Comparison of ENCODE assay signal across 24 mouse cellular contexts in genomic region chr16:23296721-23297120, GRCm38 (mm10).
DNase-seq lines count a peak whose midpoint lies in the region; ATAC-seq and TF ChIP-seq lines count a peak whose summit lies in the region.
"Had no signal": no experiment of that assay in that cellular context is flagged by ENCODE, and none has a peak within 500 bp of the region (broad histone marks: within the 10 kb centered on the region; RNA-seq: fewer than 3 reads in every experiment).

No protein-coding gene starts in this region.

- ATAC-seq in liver, embryonic 11.5 days (replicated peaks; ENCODE audit: low FRiP score), result no peak
- ATAC-seq in lung, embryonic 16.5 days (ENCODE audit: low read depth), result no peak
- ATAC-seq in midbrain, embryonic 16.5 days, result no peak
- ATAC-seq: CD4-positive, CD25-positive, alpha-beta regulatory T cell, adult 4 months; forebrain, embryonic 14.5 days; forebrain, postnatal 0 days; hindbrain, postnatal 0 days had no signal

- H3K27me3 ChIP-seq in liver, adult 2 months (ENCODE audit: control insufficient read depth, insufficient read depth, low read length), result no peaks in the 10 kb centered on the region
- H3K27me3 ChIP-seq in liver, embryonic 11.5 days (replicated peaks; ENCODE audit: control insufficient read depth, insufficient read depth, low read length), result no peaks in the 10 kb centered on the region
- H3K27me3 ChIP-seq in lung, embryonic 16.5 days (ENCODE audit: control insufficient read depth, insufficient read depth, low read depth, low read length), result no peaks in the 10 kb centered on the region
- no peaks in the 10 kb centered on the region for H3K27me3 ChIP-seq in midbrain, embryonic 16.5 days (ENCODE audit: control insufficient read depth, insufficient read depth, low read depth, low read length)
- H3K27me3 ChIP-seq: embryonic facial prominence, embryonic 12.5 days; embryonic facial prominence, embryonic 15.5 days had no signal

- H3K4me2 ChIP-seq in liver, embryonic 11.5 days, result no peak overlapping the region
- no peak overlapping the region for H3K4me2 ChIP-seq in lung, embryonic 16.5 days (ENCODE audit: low read depth, low read length)
- no peak overlapping the region for H3K4me2 ChIP-seq in midbrain, embryonic 16.5 days (ENCODE audit: low read length)
- H3K4me2 ChIP-seq: embryonic facial prominence, embryonic 12.5 days; embryonic facial prominence, embryonic 15.5 days; heart, embryonic 13.5 days; hindbrain, embryonic 14.5 days had no signal

- no peaks in the 10 kb centered on the region for H3K9me3 ChIP-seq in liver, embryonic 11.5 days (ENCODE audit: control insufficient read depth, low read length)
- no peaks in the 10 kb centered on the region for H3K9me3 ChIP-seq in lung, embryonic 16.5 days (ENCODE audit: control insufficient read depth, low read length)
- H3K9me3 ChIP-seq in midbrain, embryonic 16.5 days (replicated peaks; ENCODE audit: control insufficient read depth, low read length, poor library complexity, severe bottlenecking), result no peaks in the 10 kb centered on the region
- H3K9me3 ChIP-seq: embryonic facial prominence, embryonic 12.5 days; embryonic facial prominence, embryonic 15.5 days; heart, embryonic 13.5 days had no signal

- no peak overlapping the region for H3K4me3 ChIP-seq in liver, adult 2 months (ENCODE audit: insufficient read depth, low read depth, low read length)
- no peak overlapping the region for H3K4me3 ChIP-seq in liver, embryonic 11.5 days (ENCODE audit: low read depth, low read length)
- no peak overlapping the region for H3K4me3 ChIP-seq in lung, embryonic 16.5 days (ENCODE audit: low read length)
- no peak overlapping the region for H3K4me3 ChIP-seq in midbrain, embryonic 16.5 days (ENCODE audit: low read depth, low read length)
- H3K4me3 ChIP-seq: embryonic facial prominence, embryonic 12.5 days; embryonic facial prominence, embryonic 15.5 days; gastrocnemius, adult 2 months; heart, embryonic 13.5 days had no signal

- H3K27ac ChIP-seq in liver, adult 2 months (replicated peaks; ENCODE audit: insufficient read depth, low read depth, low read length), result no peak overlapping the region
- no peak overlapping the region for H3K27ac ChIP-seq in liver, embryonic 11.5 days (ENCODE audit: low read depth, low read length)
- H3K27ac ChIP-seq in lung, embryonic 16.5 days (ENCODE audit: low read length), result peak overlapping the region; percentile 56
- no peak overlapping the region for H3K27ac ChIP-seq in midbrain, embryonic 16.5 days (ENCODE audit: low read length)
- H3K27ac ChIP-seq: embryonic facial prominence, embryonic 12.5 days; embryonic facial prominence, embryonic 15.5 days; heart, embryonic 13.5 days; hindbrain, embryonic 14.5 days; hindbrain, postnatal 0 days had no signal

- no peak for TF ChIP-seq POLR2A in liver, adult 2 months (IDR thresholded peaks at IDR 0.05; ENCODE audit: extremely low read depth, insufficient read depth, low read length)

- H3K36me3 ChIP-seq in liver, adult 2 months (ENCODE audit: control insufficient read depth, insufficient read depth, low read length), result no peaks in the 10 kb centered on the region
- no peaks in the 10 kb centered on the region for H3K36me3 ChIP-seq in liver, embryonic 11.5 days (ENCODE audit: control insufficient read depth, insufficient read depth, low read length)
- no peaks in the 10 kb centered on the region for H3K36me3 ChIP-seq in lung, embryonic 16.5 days (ENCODE audit: control insufficient read depth, insufficient read depth, low read length)
- H3K36me3 ChIP-seq in midbrain, embryonic 16.5 days (ENCODE audit: control insufficient read depth, insufficient read depth, low read length), result no peaks in the 10 kb centered on the region
- H3K36me3 ChIP-seq: embryonic facial prominence, embryonic 12.5 days; embryonic facial prominence, embryonic 15.5 days had no signal

- H3K4me1 ChIP-seq in liver, adult 2 months (ENCODE audit: control insufficient read depth, insufficient read depth, low read length), result peaks cover 15% of the 10 kb centered on the region
- H3K4me1 ChIP-seq in liver, embryonic 11.5 days (replicated peaks; ENCODE audit: control insufficient read depth, insufficient read depth, low read length), result no peaks in the 10 kb centered on the region; the same call in 1 of the 2 replicates
- peaks cover 31% of the 10 kb centered on the region for H3K4me1 ChIP-seq in lung, embryonic 16.5 days (replicated peaks; ENCODE audit: control insufficient read depth, insufficient read depth, low read length)
- H3K4me1 ChIP-seq in midbrain, embryonic 16.5 days (ENCODE audit: control insufficient read depth, insufficient read depth, low read length), result no peaks in the 10 kb centered on the region
- H3K4me1 ChIP-seq: embryonic facial prominence, embryonic 12.5 days had no signal

- H3K79me2 ChIP-seq in liver, adult 2 months (ENCODE audit: control insufficient read depth, insufficient read depth, low read length), result peaks cover 8% of the 10 kb centered on the region; the same call in 1 of the 2 replicates

- peak; percentile 41 for DNase-seq in liver, adult 2 months (ENCODE audit: extremely low read depth, low read depth, low spot score)
- DNase-seq in liver, embryonic 11.5 days (ENCODE audit: low spot score), result no peak
- DNase-seq in lung, postnatal 36 days, result no peak
- peak; percentile 86 for DNase-seq in A20 (ENCODE audit: low read depth, low spot score)
- peak; percentile 43 for DNase-seq in induced T-regulatory cell, adult 2 months (ENCODE audit: low read depth)
- DNase-seq: adrenal gland, postnatal 10 days; adrenal gland, postnatal 36 days; cerebellum, adult 2 months; cerebellum, adult 9-11 months; cerebellum, postnatal 25 days; forebrain, postnatal 0 days; gastrocnemius, adult 2 months; gastrocnemius, postnatal 14 days; heart, postnatal 14 days; heart, postnatal 4 days had no signal

- H3K9ac ChIP-seq in liver, adult 2 months (ENCODE audit: low read depth, low read length), result no peak overlapping the region
- H3K9ac ChIP-seq in liver, embryonic 11.5 days (ENCODE audit: low read depth, low read length), result no peak overlapping the region
- no peak overlapping the region for H3K9ac ChIP-seq in lung, embryonic 16.5 days (ENCODE audit: low read length)
- H3K9ac ChIP-seq in midbrain, embryonic 16.5 days (ENCODE audit: low read depth, low read length), result no peak overlapping the region
- H3K9ac ChIP-seq: embryonic facial prominence, embryonic 12.5 days; embryonic facial prominence, embryonic 15.5 days; forebrain, postnatal 0 days; heart, embryonic 13.5 days; hindbrain, embryonic 14.5 days had no signal

- WGBS in liver, adult 2 months, result 96% methylated on average over 3 of the region's 3 CpGs
- WGBS in liver, embryonic 11.5 days, result 82% methylated on average over 3 of the region's 3 CpGs
- WGBS in lung, embryonic 16.5 days, result 89% methylated on average over 3 of the region's 3 CpGs
- 94% methylated on average over 3 of the region's 3 CpGs for WGBS in midbrain, embryonic 16.5 days

- TF ChIP-seq CTCF in liver, adult 2 months (IDR thresholded peaks at IDR 0.05; ENCODE audit: low read depth, low read length), result no peak

Comparison
In these comparisons a context has a peak if more than half of its experiments do, and no peak if none do; other contexts are left out.
1. DNase-seq: peak in liver, adult 2 months (single experiment), A20 (single experiment) and induced T-regulatory cell, adult 2 months (single experiment); none in liver, embryonic 11.5 days (single experiment) and lung, postnatal 36 days (single experiment).